Mouse (Mus musculus) embryonic facial prominence, embryonic 13.5 days (tissue): Measurements from ENCODE around the gene Eif6. TPM values are rescaled to one million over a fixed set of nuclear protein-coding genes. Genes with fewer than 3 reads are reported as not detected.
"Not testable (repeated sequence)": the region's sequence is repeated elsewhere in the genome, so short reads cannot be mapped to it uniquely, and the experiment has no call there.

Experiments
- ATAC-seq: fragments of 200-750 bp; cut with Nextera tagmentation; 2 replicates; pipeline ENCODE4 v1.8.0; 2017; ENCODE audit warnings: low read depth; ENCODE audit not compliant: insufficient number of reproducible peaks, insufficient read depth, low FRiP score, low TSS enrichment
- H3K27ac ChIP-seq: fragments of 300-500 bp; sonication (generic); 2 replicates; pipeline ENCODE4 v1.5.1; 2015; ENCODE audit warnings: moderate library complexity, mild to moderate bottlenecking, inconsistent platforms
- H3K27me3 ChIP-seq: fragments of 300-500 bp; sonication (generic); 2 replicates; pipeline ENCODE4 v1.6.1; 2015; ENCODE audit warnings: mild to moderate bottlenecking, inconsistent platforms
- H3K36me3 ChIP-seq: fragments of 300-500 bp; sonication (generic); 2 replicates; pipeline ENCODE4 v1.6.1; 2015; ENCODE audit warnings: mild to moderate bottlenecking, inconsistent platforms
- H3K4me1 ChIP-seq: fragments of 300-500 bp; sonication (generic); 2 replicates; pipeline ENCODE4 v1.6.1; 2015; ENCODE audit warnings: inconsistent platforms
- H3K4me2 ChIP-seq: fragments of 300-500 bp; sonication (generic); 2 replicates; pipeline ENCODE4 v1.6.1; 2015; ENCODE audit warnings: moderate library complexity, mild to moderate bottlenecking, inconsistent platforms
- H3K4me3 ChIP-seq: fragments of 300-500 bp; sonication (generic); 2 replicates; pipeline ENCODE4 v1.5.1; 2015; ENCODE audit warnings: mild to moderate bottlenecking, inconsistent platforms
- H3K9ac ChIP-seq: fragments of 300-500 bp; sonication (generic); 2 replicates; pipeline ENCODE4 v1.6.1; 2015; ENCODE audit warnings: mild to moderate bottlenecking, inconsistent platforms
- H3K9me3 ChIP-seq: fragments of 300-500 bp; sonication (generic); 2 replicates; pipeline ENCODE4 v1.6.1; 2016; ENCODE audit warnings: inconsistent platforms
- WGBS: fragments of 180-500 bp; shearing (Covaris S2); methylation state at CpG from one replicate; pipeline ENCODE4 v1.1.7; 2015; ENCODE audit warnings: mixed read lengths; 5-methylcytosine and 5-hydroxymethylcytosine counted together
- polyA plus RNA-seq: library from polyadenylated mRNA; unstranded; fragments of >200 nt; fragmentation: Nextera tagmentation; extraction: Ambion mirVana; gene quantifications from 2 replicates; pipeline ENCODE4 v1.2.1, GENCODE M21; 2015

Gene Eif6
- polyA plus RNA-seq, 1 experiment from 2014 or later = 201 TPM

DNA sequence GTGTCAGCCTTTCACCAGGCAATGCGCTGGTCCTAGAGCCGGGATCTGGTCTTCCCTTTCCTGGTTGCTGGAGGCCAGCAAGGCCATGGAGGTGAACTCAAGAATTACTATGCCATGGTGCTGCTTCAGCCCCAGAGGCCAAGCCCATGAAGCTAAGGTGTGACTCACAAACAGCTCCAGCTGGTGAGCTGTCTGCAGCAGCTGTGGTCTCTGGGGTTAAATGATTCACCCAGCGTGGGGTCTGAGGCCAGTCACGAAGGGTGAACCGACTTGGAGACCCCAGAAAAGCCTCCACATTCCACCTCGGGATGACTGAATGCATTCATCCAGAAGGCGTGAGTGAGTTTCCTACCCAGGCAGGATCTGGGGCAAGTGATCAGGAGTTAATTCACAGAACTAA is 23.4 kb upstream of the Eif6 start:
- Histone ChIP-seq H3K27me3 (no peaks in the 10 kb centered on the region), H3K9me3 (no peaks in the 10 kb centered on the region), H3K4me2 (no peak overlapping the region), H3K4me1 (no peaks in the 10 kb centered on the region), H3K9ac (no peak overlapping the region), H3K27ac (no peak overlapping the region), H3K36me3 (peaks cover 78% of the 10 kb centered on the region), H3K4me3 (no peak overlapping the region)
- no peak for ATAC-seq
- WGBS = 85% methylated on average over 7 of the region's 7 CpGs

GRCm38 (mm10) chr2:155849464-155849863 is 22.7 kb upstream of the Eif6 start:
- H3K9me3 ChIP-seq = no peaks in the 10 kb centered on the region
- no peak overlapping the region for H3K4me3 ChIP-seq
- no peak overlapping the region for H3K27ac ChIP-seq
- WGBS = 60% methylated on average over 7 of the region's 7 CpGs
- H3K4me2 ChIP-seq = no peak overlapping the region
- no peaks in the 10 kb centered on the region for H3K4me1 ChIP-seq
- no peaks in the 10 kb centered on the region for H3K27me3 ChIP-seq
- H3K9ac ChIP-seq = no peak overlapping the region
- peaks cover 83% of the 10 kb centered on the region for H3K36me3 ChIP-seq
- ATAC-seq = no peak

GRCm38 (mm10) chr2:155848291-155848690 is 21.6 kb upstream of the Eif6 start:
- WGBS = 31% methylated on average over 6 of the region's 6 CpGs
- H3K27me3 ChIP-seq = no peaks in the 10 kb centered on the region
- H3K36me3 ChIP-seq = peaks cover 73% of the 10 kb centered on the region
- no peaks in the 10 kb centered on the region for H3K4me1 ChIP-seq
- no peaks in the 10 kb centered on the region for H3K9me3 ChIP-seq
- H3K4me3 ChIP-seq = no peak overlapping the region
- no peak overlapping the region for H3K9ac ChIP-seq
- H3K27ac ChIP-seq = no peak overlapping the region
- no peak for ATAC-seq
- H3K4me2 ChIP-seq = no peak overlapping the region

- no peak overlapping the region for H3K27ac ChIP-seq
- no peak for ATAC-seq
- WGBS = 83% methylated on average over 8 of the region's 8 CpGs
- H3K36me3 ChIP-seq = peaks cover 61% of the 10 kb centered on the region
- no peak overlapping the region for H3K9ac ChIP-seq
- no peaks in the 10 kb centered on the region for H3K27me3 ChIP-seq
- no peaks in the 10 kb centered on the region for H3K9me3 ChIP-seq
- no peaks in the 10 kb centered on the region for H3K4me1 ChIP-seq
- H3K4me2 ChIP-seq = no peak overlapping the region
- no peak overlapping the region for H3K4me3 ChIP-seq
Observed at GRCm38 (mm10) chr2:155846930-155847329, 20.2 kb upstream of the Eif6 start.

GRCm38 (mm10) chr2:155838961-155839360 is 12.2 kb upstream of the Eif6 start:
- Histone ChIP-seq H3K36me3 (no peaks in the 10 kb centered on the region), H3K4me2 (no peak overlapping the region), H3K9me3 (no peaks in the 10 kb centered on the region), H3K27ac (no peak overlapping the region), H3K27me3 (peaks cover 8% of the 10 kb centered on the region), H3K9ac (no peak overlapping the region), H3K4me1 (no peaks in the 10 kb centered on the region), H3K4me3 (no peak overlapping the region)
- no peak for ATAC-seq
- WGBS = 80% methylated on average over 4 of the region's 4 CpGs

DNA sequence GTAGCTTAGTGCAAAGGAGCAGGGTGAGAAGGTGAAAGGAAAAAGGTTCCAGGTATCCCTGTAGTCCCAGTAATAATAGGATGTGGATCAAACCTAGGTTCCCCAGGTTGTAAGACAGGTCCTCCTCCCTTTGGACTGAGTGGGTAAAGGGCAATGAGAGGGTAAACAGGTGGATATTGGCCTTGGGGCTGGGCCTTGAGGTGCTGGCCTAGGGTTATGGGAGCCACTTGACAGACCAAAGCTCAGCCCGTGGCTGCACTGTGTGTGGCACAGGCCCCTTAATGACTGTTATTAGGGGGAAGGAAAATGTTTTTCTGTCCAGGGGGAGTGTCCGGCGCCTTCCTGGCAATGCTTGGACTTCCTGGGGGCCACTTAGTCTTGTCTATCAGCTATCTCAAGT is 11.2 kb upstream of the Eif6 start:
- Histone ChIP-seq H3K27ac (no peak overlapping the region), H3K9ac (no peak overlapping the region), H3K4me3 (no peak overlapping the region), H3K4me2 (no peak overlapping the region), H3K36me3 (no peaks in the 10 kb centered on the region), H3K4me1 (no peaks in the 10 kb centered on the region), H3K27me3 (peaks cover 8% of the 10 kb centered on the region), H3K9me3 (no peaks in the 10 kb centered on the region)
- no peak for ATAC-seq
- 64% methylated on average over 3 of the region's 3 CpGs for WGBS

GRCm38 (mm10) chr2:155834732-155835131 is 8.0 kb upstream of the Eif6 start, which contains the start of gene Fam83c:
TSS of gene Fam83c (minus strand) at chr2:155834854.
- no peak within 1 kb of the TSS for H3K27ac ChIP-seq

GRCm38 (mm10) chr2:155832087-155832486 is 5.4 kb upstream of the Eif6 start:
- not testable (repeated sequence) for H3K27me3 ChIP-seq, H3K4me2 ChIP-seq, H3K27ac ChIP-seq, H3K9me3 ChIP-seq, ATAC-seq, H3K36me3 ChIP-seq, H3K4me3 ChIP-seq, H3K4me1 ChIP-seq, H3K9ac ChIP-seq
- WGBS = 65% methylated on average over 1 of the region's 1 CpGs

More at GRCm38 (mm10) chr2:155834732-155835131, 8.0 kb upstream of the Eif6 start, which contains the start of gene Fam83c:
- peak within 1 kb of the TSS; percentile 12; the same call in 1 of the 2 replicates for H3K4me2 ChIP-seq
- H3K36me3 ChIP-seq = no peaks in the 10 kb centered on the region
- no peak within 1 kb of the TSS for H3K4me3 ChIP-seq
- peaks cover 8% of the 10 kb centered on the region for H3K27me3 ChIP-seq
- 47% methylated on average over 9 of the region's 9 CpGs for WGBS
- 0 out of 2 replicates have a peak within 1 kb of the TSS, but pooled peaks have one; percentile 27 for H3K9ac ChIP-seq
- H3K9me3 ChIP-seq = no peaks in the 10 kb centered on the region
- no peaks in the 10 kb centered on the region for H3K4me1 ChIP-seq
- no peak for ATAC-seq

GRCm38 (mm10) chr2:155831302-155831701 is 4.6 kb upstream of the Eif6 start:
- no peak overlapping the region for H3K4me3 ChIP-seq
- peaks cover 11% of the 10 kb centered on the region for H3K4me1 ChIP-seq
- no peak overlapping the region for H3K27ac ChIP-seq
- no peak overlapping the region for H3K9ac ChIP-seq
- ATAC-seq = no peak
- 63% methylated on average over 9 of the region's 9 CpGs for WGBS
- no peak overlapping the region for H3K4me2 ChIP-seq
- H3K27me3 ChIP-seq = peaks cover 8% of the 10 kb centered on the region
- no peaks in the 10 kb centered on the region for H3K36me3 ChIP-seq
- H3K9me3 ChIP-seq = no peaks in the 10 kb centered on the region

DNA sequence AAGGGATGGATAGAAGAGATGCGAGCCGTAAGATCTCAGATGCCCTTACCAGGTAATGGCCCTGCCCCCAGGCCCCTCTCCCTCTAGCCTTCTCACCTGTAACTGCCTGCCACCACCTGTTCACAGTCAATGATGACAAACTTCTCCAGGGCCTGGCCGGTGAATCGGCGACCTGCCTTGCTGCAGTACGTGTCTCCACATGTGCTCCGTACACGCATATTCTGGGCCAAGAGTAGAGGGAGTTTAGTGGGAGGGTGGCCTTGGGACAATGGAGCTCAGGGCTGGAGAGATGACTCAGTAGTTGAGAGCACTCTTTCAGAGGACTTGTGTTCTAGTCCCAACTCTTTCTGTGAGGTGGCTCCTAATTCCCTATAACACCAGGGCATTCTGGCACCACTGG is 4.1 kb upstream of the Eif6 start:
- H3K36me3 ChIP-seq = no peaks in the 10 kb centered on the region
- no peak overlapping the region for H3K4me3 ChIP-seq
- 85% methylated on average over 8 of the region's 8 CpGs for WGBS
- H3K9ac ChIP-seq = no peak overlapping the region
- peaks cover 12% of the 10 kb centered on the region for H3K4me1 ChIP-seq
- peaks cover 8% of the 10 kb centered on the region for H3K27me3 ChIP-seq
- no peak overlapping the region for H3K4me2 ChIP-seq
- no peak overlapping the region for H3K27ac ChIP-seq
- ATAC-seq = no peak
- H3K9me3 ChIP-seq = no peaks in the 10 kb centered on the region

DNA sequence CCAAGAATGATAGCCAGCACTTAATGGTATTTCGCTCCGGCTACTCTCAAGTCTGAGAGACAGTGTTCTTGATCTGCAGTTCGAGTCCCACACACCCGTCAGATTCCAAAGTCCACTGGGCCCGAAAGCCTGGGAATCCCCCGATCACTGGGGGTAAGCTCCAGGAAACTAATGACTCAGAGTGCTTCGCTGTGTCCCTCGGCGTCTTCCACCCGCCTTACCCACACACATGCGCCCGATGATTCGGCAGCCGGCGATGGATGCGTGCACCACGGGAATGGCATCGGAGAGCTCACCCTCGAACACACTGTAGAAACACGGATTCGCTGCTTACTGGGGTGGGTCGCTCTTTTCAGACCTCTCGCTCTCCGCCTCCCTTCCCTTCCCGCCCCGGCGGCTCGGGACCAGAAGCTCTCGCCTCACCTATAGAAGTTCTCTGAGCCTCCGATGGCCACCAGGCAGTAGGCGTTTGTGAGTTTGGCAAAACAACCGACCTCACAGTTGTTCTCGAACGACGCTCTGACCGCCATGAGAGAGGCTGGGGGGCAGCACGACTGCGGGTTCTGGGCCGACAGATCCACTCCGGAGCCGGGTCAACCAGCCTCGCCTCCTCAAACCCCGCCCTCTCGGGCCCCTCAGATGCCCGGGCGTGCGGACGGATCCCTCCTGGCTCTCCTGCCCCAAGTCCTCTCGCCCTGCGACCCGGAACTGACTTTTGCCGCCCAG is 658 bp downstream of the Eif6 start:
- no peak; the same call in 1 of the 2 replicates for ATAC-seq

GRCm38 (mm10) chr2:155823722-155824121 is 3.0 kb downstream of the Eif6 start:
- WGBS = 96% methylated on average over 8 of the region's 8 CpGs
- H3K4me2 ChIP-seq = no peak overlapping the region
- peaks cover 27% of the 10 kb centered on the region for H3K4me1 ChIP-seq
- no peak overlapping the region for H3K4me3 ChIP-seq
- no peak overlapping the region for H3K27ac ChIP-seq
- H3K9me3 ChIP-seq = no peaks in the 10 kb centered on the region
- ATAC-seq = no peak
- H3K27me3 ChIP-seq = no peaks in the 10 kb centered on the region
- H3K9ac ChIP-seq = no peak overlapping the region
- H3K36me3 ChIP-seq = peaks cover 47% of the 10 kb centered on the region

More for the DNA sequence above, 658 bp downstream of the Eif6 start:
- H3K27me3 ChIP-seq = no peaks in the 10 kb centered on the region
- H3K36me3 ChIP-seq = peaks cover 29% of the 10 kb centered on the region
- peak overlapping the region; percentile 92 for H3K4me2 ChIP-seq
- H3K4me1 ChIP-seq = peaks cover 19% of the 10 kb centered on the region
- 1% methylated on average over 52 of the region's 52 CpGs for WGBS
- no peaks in the 10 kb centered on the region for H3K9me3 ChIP-seq
- peak overlapping the region; percentile 89 for H3K9ac ChIP-seq
- peak overlapping the region; percentile 91 for H3K4me3 ChIP-seq
- H3K27ac ChIP-seq = peak overlapping the region; percentile 88
